Mouse (Mus musculus): ENCODE results near the gene Tmem94.

DNA sequence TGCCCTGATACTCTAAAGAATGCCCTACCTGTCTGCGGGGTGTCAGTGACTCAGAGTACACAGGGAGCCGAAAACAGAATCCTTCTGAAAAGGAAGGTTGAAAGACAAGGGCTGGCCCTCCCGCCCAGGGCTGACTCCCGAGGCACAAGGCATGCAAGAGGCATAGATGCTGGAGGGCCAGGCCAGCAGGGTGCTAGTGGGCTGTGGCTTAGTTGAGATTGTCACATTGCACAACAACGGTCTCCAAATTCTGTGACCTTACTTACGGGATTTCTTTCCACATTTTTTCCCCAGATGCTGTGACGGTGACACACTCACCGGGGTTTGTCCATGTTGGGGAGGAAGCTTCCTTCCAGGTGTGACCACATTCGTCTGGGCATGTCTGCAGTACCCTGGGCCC lies 11.7 kb downstream of the Tmem94 start:
- no peak for TF ChIP-seq CTCF (IDR thresholded peaks at IDR 0.05; ENCODE audit: borderline replicate concordance, control insufficient read depth, extremely low read depth, insufficient read depth, low read length, poor library complexity)
- TF ChIP-seq POLR2A (IDR thresholded peaks at IDR 0.05; ENCODE audit: control insufficient read depth, extremely low read depth, insufficient read depth, low read length, poor library complexity), result no peak

All from thymus, adult 2 months (tissue).